Mouse (Mus musculus): Measurements from ENCODE around the gene Spata16.

Spata16 gene

GRCm38 (mm10) chr3:26972105-26972504 is 334.7 kb downstream of the Spata16 start:
- no peak for DNase-seq (ENCODE audit: low read depth, low spot score)

GRCm38 (mm10) chr3:26979603-26980002 is 342.2 kb downstream of the Spata16 start:
- DNase-seq (ENCODE audit: low read depth, low spot score), result no peak

GRCm38 (mm10) chr3:26980371-26980770 is 343.0 kb downstream of the Spata16 start:
- DNase-seq (ENCODE audit: low read depth, low spot score), result no peak

GRCm38 (mm10) chr3:26981979-26982623 is 344.7 kb downstream of the Spata16 start:
- no peak for DNase-seq (ENCODE audit: low read depth, low spot score)

GRCm38 (mm10) chr3:26983749-26984148 is 346.3 kb downstream of the Spata16 start:
- DNase-seq (ENCODE audit: low read depth, low spot score), result no peak

GRCm38 (mm10) chr3:27006844-27007243 is 369.4 kb downstream of the Spata16 start:
- DNase-seq (ENCODE audit: low read depth, low spot score), result no peak

GRCm38 (mm10) chr3:27027957-27028356 is 390.5 kb downstream of the Spata16 start:
- DNase-seq (ENCODE audit: low read depth, low spot score), result no peak

GRCm38 (mm10) chr3:27028526-27028925 is 391.1 kb downstream of the Spata16 start:
- DNase-seq (ENCODE audit: low read depth, low spot score), result no peak

GRCm38 (mm10) chr3:27030067-27030857 is 392.8 kb downstream of the Spata16 start:
- no peak for DNase-seq (ENCODE audit: low read depth, low spot score)
